Mouse (Mus musculus) lung, embryonic 14.5 days (tissue): ENCODE results near the gene Col13a1. TPM values are rescaled to one million over a fixed set of nuclear protein-coding genes. Genes with fewer than 3 reads are reported as not detected.

ENCODE experiments used
- ATAC-seq: fragments of 200-750 bp; cut with Nextera tagmentation; 2 replicates; pipeline ENCODE4 v1.8.0; 2017; ENCODE audit warnings: mild to moderate bottlenecking, moderate TSS enrichment, moderate library complexity; ENCODE audit not compliant: insufficient read depth
- DNase-seq: peaks from one replicate; pipeline ENCODE4 v3.0.0-alpha.2; 2015
- H3K27ac ChIP-seq: fragments of 300-500 bp; sonication (generic); 2 replicates; pipeline ENCODE4 v1.5.1; 2014; ENCODE audit warnings: low read depth, mild to moderate bottlenecking, moderate library complexity
- H3K27me3 ChIP-seq: fragments of 300-500 bp; sonication (generic); 2 replicates; pipeline ENCODE4 v1.6.1; 2014; ENCODE audit warnings: low read length, control low read depth; ENCODE audit not compliant: insufficient read depth
- H3K36me3 ChIP-seq: fragments of 300-500 bp; sonication (generic); 2 replicates; pipeline ENCODE4 v1.6.1; 2014; ENCODE audit warnings: control low read depth; ENCODE audit not compliant: insufficient read depth
- H3K4me1 ChIP-seq: fragments of 300-500 bp; sonication (generic); 2 replicates; pipeline ENCODE4 v1.6.1; 2014; ENCODE audit warnings: antibody characterized with exemption, control low read depth; ENCODE audit not compliant: insufficient read depth
- H3K4me2 ChIP-seq: fragments of 300-500 bp; sonication (generic); 2 replicates; pipeline ENCODE4 v1.6.1; 2014; ENCODE audit warnings: mild to moderate bottlenecking
- H3K4me3 ChIP-seq: fragments of 300-500 bp; sonication (generic); 2 replicates; pipeline ENCODE4 v1.5.1; 2014; ENCODE audit warnings: low read depth, low read length
- H3K9ac ChIP-seq: fragments of 300-500 bp; sonication (generic); 2 replicates; pipeline ENCODE4 v1.6.1; 2014
- H3K9me3 ChIP-seq: fragments of 300-500 bp; sonication (generic); 2 replicates; pipeline ENCODE4 v1.6.1; 2016; ENCODE audit warnings: low read depth, low read length, control low read depth
- CTCF ChIP-seq: IDR thresholded peaks from 2 replicates; pipeline ENCODE4 v1.5.1; 2016; ENCODE audit warnings: antibody characterized with exemption, low read depth
- WGBS: fragments of 180-500 bp; shearing (Covaris S2); extraction: QIAGEN DNeasy Blood & Tissue Kit; methylation state at CpG from one replicate; pipeline ENCODE4 v1.1.7; 2014; 5-methylcytosine and 5-hydroxymethylcytosine counted together
- polyA plus RNA-seq: library from polyadenylated mRNA; unstranded; fragments of >200 nt; fragmentation: Nextera tagmentation; extraction: Ambion mirVana; gene quantifications from 2 replicates; pipeline ENCODE4 v1.2.1, GENCODE M21; 2014

The Col13a1 gene
- polyA plus RNA-seq, 1 experiment from 2014 or later = 26.8 TPM

DNA sequence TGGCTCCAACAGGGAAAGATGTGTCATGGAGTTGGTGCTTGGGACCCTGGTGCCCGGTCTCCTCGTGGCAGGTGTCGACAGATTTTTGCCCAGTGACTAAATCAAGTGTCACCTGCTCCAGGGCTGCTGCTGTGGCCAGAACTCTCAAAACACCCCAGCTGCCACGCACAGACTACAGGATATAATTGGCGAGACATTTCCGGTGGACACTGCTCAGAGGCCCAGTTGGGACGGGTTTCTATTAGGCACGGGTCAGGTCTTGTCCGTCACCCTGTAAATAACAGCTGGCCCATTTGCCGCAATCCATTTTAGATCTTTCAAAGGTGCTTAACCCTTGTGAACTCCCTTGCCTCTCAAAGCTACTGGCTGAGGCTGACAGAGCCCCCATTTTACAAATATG, 35.4 kb downstream of the Col13a1 start:
- no peak for DNase-seq
- 0 out of 2 replicates have a peak, but pooled peaks have one; percentile 14 for ATAC-seq

GRCm38 (mm10) chr10:61942719-61943118, 36.2 kb downstream of the Col13a1 start:
- ATAC-seq (peak; percentile 56), DNase-seq (no peak)
- Histone ChIP-seq H3K27me3 (no peaks in the 10 kb centered on the region), H3K4me1 (0 out of 2 replicates have a peak, but pooled peaks cover 1% of the 10 kb centered on the region), H3K9me3 (no peaks in the 10 kb centered on the region), H3K4me2 (no peak overlapping the region), H3K27ac (peak overlapping the region; percentile 30; the same call in 1 of the 2 replicates), H3K4me3 (no peak overlapping the region), H3K9ac (no peak overlapping the region), H3K36me3 (no peaks in the 10 kb centered on the region)
- no peak for TF ChIP-seq CTCF
- WGBS = 29% methylated on average over 2 of the region's 2 CpGs

More for the DNA sequence above, 35.4 kb downstream of the Col13a1 start:
- Histone ChIP-seq H3K27me3 (no peaks in the 10 kb centered on the region), H3K36me3 (no peaks in the 10 kb centered on the region), H3K9ac (no peak overlapping the region), H3K4me1 (no peaks in the 10 kb centered on the region), H3K4me3 (no peak overlapping the region), H3K4me2 (no peak overlapping the region), H3K27ac (0 out of 2 replicates have a peak overlapping the region, but pooled peaks have one; percentile 24), H3K9me3 (no peaks in the 10 kb centered on the region)
- TF ChIP-seq CTCF = no peak
- WGBS = 41% methylated on average over 10 of the region's 10 CpGs

DNA sequence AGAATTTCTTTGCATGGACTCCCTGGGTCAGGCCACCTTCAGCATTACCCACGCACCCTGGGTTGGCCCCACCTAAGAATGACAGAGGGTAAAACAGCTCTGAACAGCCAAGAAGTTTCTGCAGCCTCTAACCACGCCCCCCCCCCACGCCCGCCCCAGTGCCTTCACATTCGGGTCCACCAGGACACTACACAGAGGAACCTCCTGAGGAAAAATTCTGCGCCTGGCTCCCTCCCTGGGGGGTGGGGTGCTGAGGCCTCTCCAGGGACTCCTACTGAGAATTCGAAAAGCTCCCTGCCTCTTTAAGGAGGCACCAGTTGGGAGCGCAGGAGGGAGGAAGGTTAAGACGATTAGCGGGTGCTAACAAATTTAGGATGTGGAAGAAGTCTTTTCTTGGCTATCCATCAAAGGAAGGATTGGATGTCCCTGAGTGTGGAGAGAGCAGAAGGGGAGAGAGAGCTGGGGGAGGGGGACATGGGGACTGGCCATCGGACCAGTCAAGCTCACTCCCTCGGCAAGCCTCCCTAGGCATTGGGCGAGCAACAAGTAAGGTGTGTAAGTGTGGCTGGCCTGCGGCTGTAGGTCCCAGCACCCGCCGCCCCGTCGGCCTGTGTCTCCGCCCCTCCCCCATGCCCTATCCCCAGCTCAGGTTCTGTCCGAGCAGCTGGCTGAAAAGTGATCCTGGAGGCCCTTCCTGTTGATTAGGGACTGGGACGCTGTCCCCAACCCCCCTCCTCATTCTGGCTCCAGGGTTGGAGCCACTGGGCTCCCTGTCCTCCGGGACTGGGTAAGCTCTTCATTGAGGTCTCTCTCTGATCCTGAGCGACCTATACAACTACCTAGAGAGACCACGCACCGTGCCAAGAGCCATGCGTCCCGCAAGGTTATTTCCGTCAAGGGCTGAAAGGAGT, 42.4 kb downstream of the Col13a1 start:
- Histone ChIP-seq H3K9me3 (no peaks in the 10 kb centered on the region), H3K4me2 (peak overlapping the region; percentile 55), H3K4me1 (peaks cover 27% of the 10 kb centered on the region), H3K9ac (peak overlapping the region; percentile 17; the same call in 1 of the 2 replicates), H3K27me3 (no peaks in the 10 kb centered on the region), H3K36me3 (peaks cover 3% of the 10 kb centered on the region; the same call in 1 of the 2 replicates), H3K27ac (peak overlapping the region; percentile 56), H3K4me3 (peak overlapping the region; percentile 15)
- ATAC-seq = peak; percentile 86
- TF ChIP-seq CTCF = no peak
- DNase-seq = peak; percentile 83
- 4% methylated on average over 28 of the region's 28 CpGs for WGBS

- ATAC-seq = no peak
- peak; percentile 40 for DNase-seq
- TF ChIP-seq CTCF = no peak
- peaks cover 45% of the 10 kb centered on the region for H3K4me1 ChIP-seq
- no peaks in the 10 kb centered on the region for H3K9me3 ChIP-seq
- peak overlapping the region; percentile 63; the same call in 1 of the 2 replicates for H3K27ac ChIP-seq
- no peak overlapping the region for H3K4me2 ChIP-seq
- H3K27me3 ChIP-seq = no peaks in the 10 kb centered on the region
- H3K9ac ChIP-seq = no peak overlapping the region
- no peak overlapping the region for H3K4me3 ChIP-seq
- H3K36me3 ChIP-seq = peaks cover 3% of the 10 kb centered on the region; the same call in 1 of the 2 replicates
- 37% methylated on average over 6 of the region's 6 CpGs for WGBS
Observed at GRCm38 (mm10) chr10:61931678-61932077, 47.2 kb downstream of the Col13a1 start.

DNA sequence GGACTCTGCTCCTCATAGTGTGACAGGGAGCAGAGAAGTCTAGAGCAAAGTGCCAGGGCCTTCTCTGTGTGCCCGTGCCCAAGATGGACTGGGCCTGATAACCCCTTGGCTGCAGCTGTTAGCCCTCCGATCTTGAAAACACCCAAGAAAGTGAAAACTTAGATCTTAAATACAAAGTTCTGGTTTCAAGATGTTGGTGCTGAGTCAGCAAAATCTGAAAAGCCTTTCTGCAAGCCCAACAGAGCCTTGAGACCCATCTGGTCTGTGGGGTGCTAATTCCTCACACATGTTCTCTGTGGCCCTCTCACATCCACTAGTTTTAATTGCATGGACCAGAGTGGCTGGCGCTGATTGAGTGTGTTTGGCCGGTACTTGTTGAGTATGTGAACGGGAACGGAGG, 49.0 kb downstream of the Col13a1 start:
- TF ChIP-seq CTCF = no peak
- Histone ChIP-seq H3K4me2 (no peak overlapping the region), H3K27me3 (no peaks in the 10 kb centered on the region), H3K4me3 (no peak overlapping the region), H3K4me1 (peaks cover 35% of the 10 kb centered on the region), H3K27ac (peak overlapping the region; percentile 63; the same call in 1 of the 2 replicates), H3K36me3 (peaks cover 3% of the 10 kb centered on the region; the same call in 1 of the 2 replicates), H3K9me3 (no peaks in the 10 kb centered on the region), H3K9ac (no peak overlapping the region)
- no peak for ATAC-seq
- DNase-seq = no peak
- WGBS = 58% methylated on average over 6 of the region's 6 CpGs

GRCm38 (mm10) chr10:61928725-61929651, 49.9 kb downstream of the Col13a1 start:
- Histone ChIP-seq H3K9me3 (no peaks in the 10 kb centered on the region), H3K27ac (peak overlapping the region; percentile 78), H3K4me3 (no peak overlapping the region), H3K9ac (no peak overlapping the region), H3K27me3 (no peaks in the 10 kb centered on the region), H3K4me1 (peaks cover 34% of the 10 kb centered on the region), H3K36me3 (peaks cover 3% of the 10 kb centered on the region; the same call in 1 of the 2 replicates), H3K4me2 (peak overlapping the region; percentile 32)
- peak; percentile 82 for ATAC-seq
- WGBS = 4% methylated on average over 24 of the region's 24 CpGs
- DNase-seq = peak; percentile 82
- TF ChIP-seq CTCF = no peak; the same call in 1 of the 2 replicates
